Mouse (Mus musculus): ENCODE results near the gene Nup133.

The Nup133 gene

DNA sequence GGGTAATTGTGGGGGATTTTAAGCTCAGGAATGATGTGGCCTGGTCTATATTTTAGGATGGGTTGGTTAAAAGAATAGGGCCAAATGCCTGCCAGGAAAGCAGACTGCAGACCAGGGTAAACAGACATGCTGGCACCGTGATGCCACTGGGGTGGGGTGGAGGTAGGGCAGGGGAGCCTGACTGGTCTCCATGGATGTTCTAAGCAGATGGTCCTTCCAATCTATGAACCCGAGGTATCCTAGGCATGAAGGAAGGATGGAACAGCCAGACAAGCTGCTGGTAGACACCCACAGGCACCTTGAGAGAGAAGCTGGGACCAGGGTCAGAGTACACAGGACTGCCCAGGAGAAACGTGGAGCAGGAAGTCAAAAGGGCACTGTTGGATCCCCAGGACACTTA, 101.5 kb downstream of the Nup133 start:
- no peak for DNase-seq (ENCODE audit: low spot score in 2 of 2)

All from natural killer cell, adult 2 months (primary cell).